Mouse (Mus musculus): ENCODE results near the gene Creg2. TPM values are rescaled to one million over a fixed set of nuclear protein-coding genes. Genes with fewer than 3 reads are reported as not detected.
"Not testable (repeated sequence)": the region's sequence is repeated elsewhere in the genome, so short reads cannot be mapped to it uniquely, and the experiment has no call there.

The Creg2 gene
- polyA plus RNA-seq, 1 experiment from 2014 or later, result 0.04 TPM

- no peak for DNase-seq (ENCODE audit: low spot score)
- Histone ChIP-seq H3K27ac (no peak overlapping the region), H3K9me3 (no peaks in the 10 kb centered on the region), H3K36me3 (no peaks in the 10 kb centered on the region), H3K4me3 (0 out of 2 replicates have a peak overlapping the region, but pooled peaks have one; percentile 15), H3K4me1 (peaks cover 12% of the 10 kb centered on the region; the same call in 1 of the 2 replicates), H3K27me3 (ENCODE audit: insufficient read depth, poor library complexity, severe bottlenecking) (no peaks in the 10 kb centered on the region)
- WGBS, result 21% methylated on average over 11 of the region's 11 CpGs
Observed at GRCm38 (mm10) chr1:39614462-39615279, 36.6 kb downstream of the Creg2 start.

- Histone ChIP-seq H3K4me1 (peaks cover 17% of the 10 kb centered on the region; the same call in 1 of the 2 replicates), H3K27ac (no peak overlapping the region), H3K36me3 (no peaks in the 10 kb centered on the region), H3K9me3 (no peaks in the 10 kb centered on the region), H3K27me3 (ENCODE audit: insufficient read depth, poor library complexity, severe bottlenecking) (no peaks in the 10 kb centered on the region), H3K4me3 (no peak overlapping the region)
- 84% methylated on average over 3 of the region's 3 CpGs for WGBS
- DNase-seq (ENCODE audit: low spot score), result no peak
Observed at GRCm38 (mm10) chr1:39613061-39613460, 38.2 kb downstream of the Creg2 start.

- H3K9me3 ChIP-seq, result no peaks in the 10 kb centered on the region
- H3K4me1 ChIP-seq, result peaks cover 17% of the 10 kb centered on the region; the same call in 1 of the 2 replicates
- 82% methylated on average over 5 of the region's 5 CpGs for WGBS
- H3K36me3 ChIP-seq, result no peaks in the 10 kb centered on the region
- no peaks in the 10 kb centered on the region for H3K27me3 ChIP-seq (ENCODE audit: insufficient read depth, poor library complexity, severe bottlenecking)
- H3K27ac ChIP-seq, result no peak overlapping the region
- DNase-seq (ENCODE audit: low spot score), result no peak
- H3K4me3 ChIP-seq, result no peak overlapping the region
Observed at GRCm38 (mm10) chr1:39612491-39612890, 38.8 kb downstream of the Creg2 start.

GRCm38 (mm10) chr1:39608534-39608933, 42.7 kb downstream of the Creg2 start:
- 56% methylated on average over 8 of the region's 8 CpGs for WGBS
- no peak overlapping the region for H3K4me3 ChIP-seq
- no peaks in the 10 kb centered on the region for H3K27me3 ChIP-seq (ENCODE audit: insufficient read depth, poor library complexity, severe bottlenecking)
- no peak for DNase-seq (ENCODE audit: low spot score)
- H3K36me3 ChIP-seq, result no peaks in the 10 kb centered on the region
- no peaks in the 10 kb centered on the region for H3K9me3 ChIP-seq
- no peak overlapping the region for H3K27ac ChIP-seq
- peaks cover 13% of the 10 kb centered on the region for H3K4me1 ChIP-seq

GRCm38 (mm10) chr1:39602477-39602876, 48.8 kb downstream of the Creg2 start:
- Histone ChIP-seq H3K36me3 (no peaks in the 10 kb centered on the region), H3K9me3 (no peaks in the 10 kb centered on the region; the same call in 1 of the 2 replicates), H3K27ac (no peak overlapping the region), H3K4me3 (no peak overlapping the region), H3K27me3 (ENCODE audit: insufficient read depth, poor library complexity, severe bottlenecking) (no peaks in the 10 kb centered on the region), H3K4me1 (peaks cover 10% of the 10 kb centered on the region; the same call in 1 of the 2 replicates)
- DNase-seq (ENCODE audit: low spot score), result no peak
- 92% methylated on average over 3 of the region's 3 CpGs for WGBS

GRCm38 (mm10) chr1:39598726-39599125, 52.5 kb downstream of the Creg2 start:
- peak; percentile 24 for DNase-seq (ENCODE audit: low spot score)
- no peak overlapping the region for H3K4me3 ChIP-seq
- 76% methylated on average over 11 of the region's 11 CpGs for WGBS

GRCm38 (mm10) chr1:39597135-39597534, 54.1 kb downstream of the Creg2 start:
- not testable (repeated sequence) for H3K9me3 ChIP-seq; H3K4me1 ChIP-seq; H3K36me3 ChIP-seq; H3K27ac ChIP-seq; H3K27me3 ChIP-seq (ENCODE audit: insufficient read depth, poor library complexity, severe bottlenecking); DNase-seq (ENCODE audit: low spot score); H3K4me3 ChIP-seq
- WGBS, result 89% methylated on average over 9 of the region's 9 CpGs

More at GRCm38 (mm10) chr1:39598726-39599125, 52.5 kb downstream of the Creg2 start:
- Histone ChIP-seq H3K9me3 (no peaks in the 10 kb centered on the region; the same call in 1 of the 2 replicates), H3K4me1 (0 out of 2 replicates have a peak, but pooled peaks cover 5% of the 10 kb centered on the region), H3K27ac (no peak overlapping the region), H3K36me3 (no peaks in the 10 kb centered on the region), H3K27me3 (ENCODE audit: insufficient read depth, poor library complexity, severe bottlenecking) (no peaks in the 10 kb centered on the region)

- Histone ChIP-seq H3K27ac (no peak overlapping the region), H3K9me3 (no peaks in the 10 kb centered on the region), H3K27me3 (ENCODE audit: insufficient read depth, poor library complexity, severe bottlenecking) (no peaks in the 10 kb centered on the region), H3K4me1 (no peaks in the 10 kb centered on the region), H3K36me3 (no peaks in the 10 kb centered on the region), H3K4me3 (no peak overlapping the region)
- WGBS, result 82% methylated on average over 10 of the region's 10 CpGs
- DNase-seq (ENCODE audit: low spot score), result no peak
Observed at GRCm38 (mm10) chr1:39593836-39594235, 57.4 kb downstream of the Creg2 start.

GRCm38 (mm10) chr1:39592090-39592489, 59.2 kb downstream of the Creg2 start:
- Histone ChIP-seq H3K27ac (no peak overlapping the region), H3K9me3 (no peaks in the 10 kb centered on the region), H3K4me1 (no peaks in the 10 kb centered on the region), H3K27me3 (ENCODE audit: insufficient read depth, poor library complexity, severe bottlenecking) (no peaks in the 10 kb centered on the region), H3K36me3 (no peaks in the 10 kb centered on the region), H3K4me3 (no peak overlapping the region)
- 79% methylated on average over 4 of the region's 4 CpGs for WGBS
- no peak for DNase-seq (ENCODE audit: low spot score)

GRCm38 (mm10) chr1:39591557-39591956, 59.7 kb downstream of the Creg2 start:
- H3K4me3 ChIP-seq; DNase-seq (ENCODE audit: low spot score); H3K4me1 ChIP-seq; H3K9me3 ChIP-seq; H3K27me3 ChIP-seq (ENCODE audit: insufficient read depth, poor library complexity, severe bottlenecking); H3K27ac ChIP-seq; H3K36me3 ChIP-seq: not testable (repeated sequence)
- 63% methylated on average over 1 of the region's 1 CpGs for WGBS

- no peaks in the 10 kb centered on the region for H3K27me3 ChIP-seq (ENCODE audit: insufficient read depth, poor library complexity, severe bottlenecking)
- H3K9me3 ChIP-seq, result no peaks in the 10 kb centered on the region
- WGBS, result 82% methylated on average over 5 of the region's 5 CpGs
- H3K36me3 ChIP-seq, result no peaks in the 10 kb centered on the region
- no peak overlapping the region for H3K4me3 ChIP-seq
- no peaks in the 10 kb centered on the region for H3K4me1 ChIP-seq
- DNase-seq (ENCODE audit: low spot score), result no peak
- no peak overlapping the region for H3K27ac ChIP-seq
Observed at GRCm38 (mm10) chr1:39590193-39590592, 61.1 kb downstream of the Creg2 start.

- Histone ChIP-seq H3K27ac (no peak overlapping the region), H3K4me3 (no peak overlapping the region), H3K27me3 (ENCODE audit: insufficient read depth, poor library complexity, severe bottlenecking) (no peaks in the 10 kb centered on the region), H3K4me1 (no peaks in the 10 kb centered on the region), H3K9me3 (no peaks in the 10 kb centered on the region), H3K36me3 (no peaks in the 10 kb centered on the region)
- WGBS, result 86% methylated on average over 9 of the region's 9 CpGs
- DNase-seq (ENCODE audit: low spot score), result peak; percentile 51
Observed at GRCm38 (mm10) chr1:39585416-39585815, 65.9 kb downstream of the Creg2 start.

- Histone ChIP-seq H3K36me3 (no peaks in the 10 kb centered on the region), H3K27ac (no peak overlapping the region), H3K9me3 (no peaks in the 10 kb centered on the region), H3K4me3 (no peak overlapping the region), H3K27me3 (ENCODE audit: insufficient read depth, poor library complexity, severe bottlenecking) (no peaks in the 10 kb centered on the region), H3K4me1 (no peaks in the 10 kb centered on the region)
- 80% methylated on average over 9 of the region's 9 CpGs for WGBS
- no peak for DNase-seq (ENCODE audit: low spot score)
Observed at GRCm38 (mm10) chr1:39583173-39583572, 68.1 kb downstream of the Creg2 start.
